Mouse (Mus musculus) hindbrain, embryonic 14.5 days (tissue): ENCODE results near the gene Olfr643. TPM values are rescaled to one million over a fixed set of nuclear protein-coding genes. Genes with fewer than 3 reads are reported as not detected.

ENCODE experiments used
- ATAC-seq: fragments of 200-750 bp; cut with Nextera tagmentation; 2 replicates; pipeline ENCODE4 v1.8.0; 2017; ENCODE audit warnings: moderate number of reproducible peaks, mild to moderate bottlenecking, moderate TSS enrichment, moderate library complexity; ENCODE audit not compliant: low FRiP score
- DNase-seq: peaks from one replicate; pipeline ENCODE4 v3.0.0-alpha.2; 2015; ENCODE audit warnings: low spot score
- H3K27ac ChIP-seq: fragments of 300-500 bp; sonication (generic); 2 replicates; pipeline ENCODE4 v1.5.1; 2014; ENCODE audit warnings: mild to moderate bottlenecking, moderate library complexity
- H3K27me3 ChIP-seq: fragments of 300-500 bp; sonication (generic); 2 replicates; pipeline ENCODE4 v1.6.1; 2014; ENCODE audit warnings: mild to moderate bottlenecking, low read length, mixed read lengths; ENCODE audit not compliant: control insufficient read depth, insufficient read depth
- H3K36me3 ChIP-seq: fragments of 300-500 bp; sonication (generic); replicated peaks from 2 replicates; pipeline ENCODE4 v1.6.1; 2014; ENCODE audit not compliant: control insufficient read depth, insufficient read depth
- H3K4me1 ChIP-seq: fragments of 300-500 bp; sonication (generic); replicated peaks from 2 replicates; pipeline ENCODE4 v1.6.1; 2014; ENCODE audit warnings: antibody characterized with exemption, low read length, mixed read lengths; ENCODE audit not compliant: control insufficient read depth, insufficient read depth
- H3K4me2 ChIP-seq: fragments of 300-500 bp; sonication (generic); replicated peaks from 2 replicates; pipeline ENCODE4 v1.6.1; 2014; ENCODE audit warnings: mild to moderate bottlenecking, moderate library complexity
- H3K4me3 ChIP-seq: fragments of 300-500 bp; sonication (generic); replicated peaks from 2 replicates; pipeline ENCODE4 v1.5.1; 2014; ENCODE audit warnings: mild to moderate bottlenecking, low read length
- H3K9ac ChIP-seq: fragments of 300-500 bp; sonication (generic); 2 replicates; pipeline ENCODE4 v1.6.1; 2014
- H3K9me3 ChIP-seq: fragments of 300-500 bp; sonication (generic); 2 replicates; pipeline ENCODE4 v1.6.1; 2016; ENCODE audit warnings: low read length; ENCODE audit not compliant: control insufficient read depth
- WGBS: fragments of 180-500 bp; shearing (Covaris S2); extraction: QIAGEN DNeasy Blood & Tissue Kit; methylation state at CpG from one replicate; pipeline ENCODE4 v1.1.7; 2014; 5-methylcytosine and 5-hydroxymethylcytosine counted together
- polyA plus RNA-seq: library from polyadenylated mRNA; unstranded; fragments of >200 nt; fragmentation: Nextera tagmentation; extraction: Ambion mirVana; gene quantifications from 2 replicates; pipeline ENCODE4 v1.2.1, GENCODE M21; 2014

Olfr643 gene
- polyA plus RNA-seq, 1 experiment from 2014 or later: not detected

DNA sequence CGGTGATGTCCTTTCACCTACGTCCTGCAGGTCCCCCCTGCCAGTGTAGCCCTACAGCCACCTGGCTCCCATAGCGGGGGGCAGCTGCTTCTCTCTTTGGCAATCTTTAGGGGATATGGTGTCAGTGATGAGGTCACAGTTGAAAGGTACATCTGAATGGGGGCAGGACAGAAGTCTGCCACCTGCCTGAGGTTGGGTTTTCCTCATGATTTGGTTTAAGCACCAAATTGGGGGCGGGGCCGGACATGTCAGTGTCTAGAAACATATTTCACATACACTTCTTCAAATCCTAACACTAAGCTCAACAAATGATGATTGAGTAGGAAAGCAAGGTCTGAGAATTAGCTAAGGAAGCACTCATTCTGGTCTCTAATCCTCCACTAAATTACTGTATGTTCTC lies 7.5 kb downstream of the Olfr643 start, which contains the start of gene Ubqln5:
Gene Ubqln5 (minus strand): TSS at position 101 of the 400 bp plus-strand sequence.
- Histone ChIP-seq H3K36me3 (no peaks in the 10 kb centered on the region), H3K9ac (no peak within 1 kb of the TSS), H3K4me3 (no peak within 1 kb of the TSS), H3K27me3 (no peaks in the 10 kb centered on the region), H3K27ac (no peak within 1 kb of the TSS), H3K9me3 (no peaks in the 10 kb centered on the region), H3K4me2 (no peak within 1 kb of the TSS), H3K4me1 (no peaks in the 10 kb centered on the region)
- WGBS: 96% methylated on average over 5 of the region's 5 CpGs
- DNase-seq (no peak), ATAC-seq (no peak)

DNA sequence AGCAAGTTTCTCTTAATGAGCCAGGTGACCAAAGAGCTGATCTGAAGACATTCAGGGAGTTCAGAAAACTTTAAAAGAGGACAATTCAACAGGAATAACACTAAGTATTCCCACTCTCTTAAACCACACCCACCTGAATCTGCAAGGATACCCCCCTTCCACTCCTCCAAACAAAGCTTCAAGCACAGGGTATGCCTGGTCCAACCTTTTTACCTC lies 32.5 kb downstream of the Olfr643 start, which contains the start of gene Olfr646:
Gene Olfr646 (plus strand): TSS at position 117 of the 216 bp plus-strand sequence.
- H3K4me3 ChIP-seq: no peak within 1 kb of the TSS
- no peaks in the 10 kb centered on the region for H3K4me1 ChIP-seq
- ATAC-seq (no peak), DNase-seq (no peak)
- no peaks in the 10 kb centered on the region for H3K9me3 ChIP-seq
- no peak within 1 kb of the TSS for H3K4me2 ChIP-seq
- H3K36me3 ChIP-seq: no peaks in the 10 kb centered on the region
- H3K27ac ChIP-seq: no peak within 1 kb of the TSS
- H3K27me3 ChIP-seq: no peaks in the 10 kb centered on the region
- no peak within 1 kb of the TSS for H3K9ac ChIP-seq

DNA sequence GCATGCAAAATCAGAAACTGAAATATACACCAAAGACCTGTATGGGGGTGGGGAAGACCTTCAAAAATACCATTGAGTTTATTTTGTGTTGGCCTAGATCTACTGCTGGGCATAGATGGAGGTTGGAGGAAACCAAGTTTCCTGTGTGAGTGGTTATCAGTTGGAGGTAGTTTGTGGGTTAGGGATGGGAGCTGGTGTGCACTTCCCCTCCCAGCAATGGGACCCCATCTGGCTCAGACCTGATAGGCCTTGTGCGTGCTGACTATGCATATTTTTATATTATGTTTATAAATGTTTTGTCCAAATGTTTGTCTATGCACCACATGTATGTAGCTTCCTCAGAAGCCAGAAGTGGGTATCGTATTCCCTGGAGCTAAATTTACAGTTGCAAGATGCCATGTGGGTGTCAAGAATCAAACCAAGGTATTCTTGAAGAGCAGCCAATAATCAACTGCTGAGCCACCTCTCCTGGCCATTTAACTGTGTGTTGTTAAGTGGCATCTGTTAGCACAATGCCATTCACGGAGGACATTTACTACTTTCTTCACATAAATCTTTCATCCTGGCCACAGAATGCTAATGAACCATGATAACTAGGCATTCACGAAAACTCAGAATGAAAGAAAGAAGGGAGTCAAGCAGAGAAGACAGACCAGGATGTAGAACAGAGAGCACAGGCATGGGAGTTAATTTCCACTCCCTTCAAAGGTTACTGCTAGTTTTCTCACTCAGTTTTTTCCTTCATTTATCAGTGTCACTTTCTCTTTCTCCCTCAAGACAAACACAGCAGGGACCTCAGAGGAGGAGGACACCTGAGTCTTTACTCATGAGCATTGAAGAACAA lies 33.1 kb downstream of the Olfr643 start:
- Histone ChIP-seq H3K4me3 (no peak overlapping the region), H3K9ac (no peak overlapping the region), H3K36me3 (no peaks in the 10 kb centered on the region), H3K4me2 (no peak overlapping the region), H3K4me1 (no peaks in the 10 kb centered on the region), H3K9me3 (no peaks in the 10 kb centered on the region), H3K27ac (no peak overlapping the region), H3K27me3 (no peaks in the 10 kb centered on the region)
- ATAC-seq (no peak), DNase-seq (no peak)
- WGBS: 51% methylated on average over 4 of the region's 4 CpGs

DNA sequence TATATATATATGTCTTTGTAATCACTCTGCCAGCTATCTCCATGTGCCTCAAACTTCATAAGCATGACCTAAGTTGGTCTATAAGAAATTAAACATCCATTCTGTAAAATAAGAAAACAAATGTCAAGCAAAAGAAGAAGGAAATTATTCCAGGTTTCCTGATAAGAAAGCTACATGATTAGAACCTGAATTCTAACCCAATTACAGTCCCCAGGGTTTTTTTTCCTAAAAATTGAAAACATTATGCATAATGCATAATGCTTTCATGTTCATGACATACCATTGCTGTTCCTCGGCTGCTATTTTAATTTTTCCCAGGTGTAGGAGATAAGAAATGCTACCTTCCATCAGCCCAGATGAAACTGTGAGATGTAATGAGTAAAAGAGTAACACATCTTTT lies 51.8 kb downstream of the Olfr643 start, which contains the start of gene Olfr645:
Gene Olfr645 (minus strand): TSS at position 101 of the 400 bp plus-strand sequence.
- Histone ChIP-seq H3K27me3 (no peaks in the 10 kb centered on the region), H3K4me1 (no peaks in the 10 kb centered on the region), H3K27ac (no peak within 1 kb of the TSS), H3K9me3 (no peaks in the 10 kb centered on the region), H3K36me3 (no peaks in the 10 kb centered on the region), H3K4me2 (no peak within 1 kb of the TSS), H3K4me3 (no peak within 1 kb of the TSS), H3K9ac (no peak within 1 kb of the TSS)
- DNase-seq (no peak), ATAC-seq (no peak)
- 73% methylated on average over 1 of the region's 1 CpGs for WGBS

DNA sequence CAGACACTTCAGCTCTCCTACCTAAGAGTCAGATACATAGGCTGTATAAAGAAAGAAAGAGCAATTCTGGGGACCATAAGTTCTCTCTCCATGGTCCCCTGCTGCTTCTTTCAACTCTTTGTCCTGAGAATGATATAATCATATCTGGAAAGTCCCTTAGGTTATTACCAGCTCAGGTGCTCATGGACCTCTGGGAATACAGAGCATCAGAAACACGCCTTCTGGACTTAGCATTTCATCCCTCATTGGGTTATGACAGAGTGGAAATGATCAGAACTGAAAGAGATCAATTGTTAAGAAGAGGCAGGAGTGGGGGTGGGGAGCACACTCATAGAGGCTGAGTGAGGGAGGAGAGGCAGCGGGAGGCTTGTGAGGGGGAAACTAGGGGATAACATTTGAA lies 65.4 kb downstream of the Olfr643 start, which contains the start of gene Olfr644:
Gene Olfr644 (minus strand): TSS at position 101 of the 400 bp plus-strand sequence.
- H3K4me3 ChIP-seq: no peak within 1 kb of the TSS
- WGBS: 66% methylated on average over 2 of the region's 2 CpGs
- no peaks in the 10 kb centered on the region for H3K36me3 ChIP-seq
- no peak for DNase-seq
- H3K9ac ChIP-seq: no peak within 1 kb of the TSS
- H3K27me3 ChIP-seq: no peaks in the 10 kb centered on the region
- no peak for ATAC-seq
- H3K27ac ChIP-seq: no peak within 1 kb of the TSS
- no peaks in the 10 kb centered on the region for H3K4me1 ChIP-seq
- no peaks in the 10 kb centered on the region for H3K9me3 ChIP-seq
- H3K4me2 ChIP-seq: no peak within 1 kb of the TSS

DNA sequence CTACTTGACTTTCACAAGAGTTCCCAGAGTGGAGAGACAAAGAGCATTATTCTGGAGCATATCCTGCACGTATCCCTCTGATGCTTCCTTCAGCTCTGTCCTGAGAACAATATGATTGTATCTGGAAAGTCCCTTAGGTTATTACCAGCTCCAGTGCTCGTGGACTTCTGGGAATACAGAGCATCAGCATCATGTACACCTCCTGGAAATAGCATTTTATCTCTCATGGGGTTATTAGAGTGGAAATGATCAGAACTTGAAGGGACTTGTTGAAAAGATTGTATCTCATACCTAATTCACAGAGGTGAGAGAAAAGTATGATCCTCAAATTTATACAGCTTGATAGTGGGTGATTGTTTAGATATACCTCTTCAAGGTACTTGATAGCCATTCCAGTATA lies 75.9 kb downstream of the Olfr643 start, which contains the start of gene 4930516K23Rik:
Gene 4930516K23Rik (minus strand): TSS at position 101 of the 400 bp plus-strand sequence.
- DNase-seq (no peak), ATAC-seq (no peak)
- 47% methylated on average over 2 of the region's 2 CpGs for WGBS
- no peak within 1 kb of the TSS for H3K9ac ChIP-seq
- H3K4me2 ChIP-seq: no peak within 1 kb of the TSS
- H3K27ac ChIP-seq: no peak within 1 kb of the TSS
- no peaks in the 10 kb centered on the region for H3K36me3 ChIP-seq
- H3K4me3 ChIP-seq: no peak within 1 kb of the TSS
- no peaks in the 10 kb centered on the region for H3K9me3 ChIP-seq
- no peaks in the 10 kb centered on the region for H3K27me3 ChIP-seq
- H3K4me1 ChIP-seq: no peaks in the 10 kb centered on the region

DNA sequence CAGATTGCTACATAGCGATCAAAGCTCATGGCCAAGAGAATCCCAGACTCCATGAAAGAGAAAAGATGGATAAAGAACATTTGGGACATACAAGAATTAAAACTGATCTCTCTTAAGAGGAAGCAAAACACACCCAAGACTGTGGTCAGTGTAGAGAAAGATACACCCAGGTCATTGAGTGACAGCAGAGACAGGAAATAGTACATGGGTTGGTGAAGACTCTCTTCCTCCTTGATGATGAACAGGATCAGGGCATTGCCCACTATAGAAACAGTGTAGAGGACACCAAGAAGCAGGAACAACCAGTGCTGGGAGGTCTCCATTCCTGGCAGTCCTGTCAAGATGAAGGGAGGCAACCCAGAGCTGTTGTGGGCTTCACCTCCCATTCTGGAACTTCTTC lies 78.0 kb downstream of the Olfr643 start:
- WGBS: 97% methylated on average over 1 of the region's 1 CpGs
- H3K9ac ChIP-seq: no peak overlapping the region
- ATAC-seq: no peak

DNA sequence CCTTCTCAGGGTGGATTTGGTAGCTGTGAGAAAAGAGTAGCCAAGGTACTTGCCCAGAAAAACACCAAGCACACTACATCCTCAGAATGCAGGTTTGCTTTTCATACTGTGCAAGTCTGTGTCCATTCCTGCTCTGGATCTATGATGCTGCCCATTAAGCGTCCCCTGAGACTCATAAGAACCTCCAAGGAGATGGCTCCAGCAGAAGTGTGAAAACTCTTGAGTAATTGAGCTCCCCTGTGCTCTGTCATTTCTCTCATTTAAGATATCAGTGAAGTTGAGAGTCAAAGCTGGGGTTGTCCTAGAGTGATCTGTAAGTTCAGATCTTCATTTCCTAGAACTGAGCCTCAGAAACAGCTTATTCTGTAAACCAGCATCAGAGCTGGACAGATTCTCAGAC lies 84.6 kb downstream of the Olfr643 start, which contains the start of gene Olfr642:
Gene Olfr642 (minus strand): TSS at position 101 of the 400 bp plus-strand sequence.
- no peaks in the 10 kb centered on the region for H3K4me1 ChIP-seq

More for the DNA sequence above, 78.0 kb downstream of the Olfr643 start:
- Histone ChIP-seq H3K4me1 (no peaks in the 10 kb centered on the region), H3K4me3 (no peak overlapping the region), H3K4me2 (no peak overlapping the region), H3K9me3 (no peaks in the 10 kb centered on the region), H3K27me3 (no peaks in the 10 kb centered on the region), H3K27ac (no peak overlapping the region), H3K36me3 (no peaks in the 10 kb centered on the region)
- no peak for DNase-seq

DNA sequence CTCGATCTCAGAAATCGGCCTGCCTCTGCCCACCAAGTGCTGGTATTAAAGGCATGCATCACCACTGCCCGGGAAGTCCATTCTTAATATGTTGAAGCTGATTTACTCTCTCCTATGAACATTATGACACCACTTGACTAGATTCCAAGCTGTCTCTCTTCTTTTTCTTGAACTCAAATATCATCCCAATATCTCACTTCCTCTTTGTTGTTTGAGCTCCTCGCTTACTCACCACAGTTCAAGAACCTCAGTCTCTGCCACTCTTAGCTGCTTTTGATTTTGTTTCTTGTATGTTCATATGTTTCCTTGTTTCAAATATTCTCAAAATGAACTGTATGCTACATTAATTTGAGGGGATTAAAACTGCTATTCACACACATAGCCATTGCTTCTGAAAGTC lies 86.5 kb downstream of the Olfr643 start:
- no peaks in the 10 kb centered on the region for H3K27me3 ChIP-seq
- no peak overlapping the region for H3K9ac ChIP-seq
- no peak overlapping the region for H3K4me2 ChIP-seq
- H3K36me3 ChIP-seq: no peaks in the 10 kb centered on the region
- no peaks in the 10 kb centered on the region for H3K9me3 ChIP-seq
- DNase-seq (no peak), ATAC-seq (no peak)
- H3K27ac ChIP-seq: no peak overlapping the region
- no peaks in the 10 kb centered on the region for H3K4me1 ChIP-seq
- no peak overlapping the region for H3K4me3 ChIP-seq
- 92% methylated on average over 4 of the region's 4 CpGs for WGBS

More for the DNA sequence above, 84.6 kb downstream of the Olfr643 start, which contains the start of gene Olfr642:
- no peak within 1 kb of the TSS for H3K4me2 ChIP-seq
- no peaks in the 10 kb centered on the region for H3K36me3 ChIP-seq
- no peak within 1 kb of the TSS for H3K27ac ChIP-seq
- DNase-seq (no peak), ATAC-seq (no peak)
- no peak within 1 kb of the TSS for H3K9ac ChIP-seq
- H3K27me3 ChIP-seq: no peaks in the 10 kb centered on the region
- 71% methylated on average over 1 of the region's 1 CpGs for WGBS
- H3K4me3 ChIP-seq: no peak within 1 kb of the TSS
- H3K9me3 ChIP-seq: no peaks in the 10 kb centered on the region
